Mouse (Mus musculus) limb, embryonic 12.5 days (tissue): ENCODE results near the gene Foxb2. TPM values are rescaled to one million over a fixed set of nuclear protein-coding genes. Genes with fewer than 3 reads are reported as not detected.

ENCODE experiments used
- ATAC-seq: fragments of 200-750 bp; cut with Nextera tagmentation; 2 replicates; pipeline ENCODE4 v1.8.0; 2017; ENCODE audit warnings: low read depth, moderate TSS enrichment; ENCODE audit not compliant: insufficient number of reproducible peaks, insufficient read depth, low FRiP score, low TSS enrichment
- H3K27ac ChIP-seq: fragments of 300-500 bp; sonication (generic); 2 replicates; pipeline ENCODE4 v1.5.1; 2016; ENCODE audit warnings: mild to moderate bottlenecking, moderate library complexity
- H3K27me3 ChIP-seq: fragments of 300-500 bp; sonication (generic); 2 replicates; pipeline ENCODE4 v1.6.1; 2016; ENCODE audit warnings: mild to moderate bottlenecking, moderate library complexity
- H3K36me3 ChIP-seq: fragments of 300-500 bp; sonication (generic); 2 replicates; pipeline ENCODE4 v1.6.1; 2016; ENCODE audit warnings: mild to moderate bottlenecking, moderate library complexity
- H3K4me1 ChIP-seq: fragments of 300-500 bp; sonication (generic); replicated peaks from 2 replicates; pipeline ENCODE4 v1.6.1; 2016
- H3K4me2 ChIP-seq: fragments of 300-500 bp; sonication (generic); 2 replicates; pipeline ENCODE4 v1.6.1; 2016; ENCODE audit warnings: mild to moderate bottlenecking, moderate library complexity
- H3K4me3 ChIP-seq: fragments of 300-500 bp; sonication (generic); replicated peaks from 2 replicates; pipeline ENCODE4 v1.5.1; 2016; ENCODE audit warnings: mild to moderate bottlenecking
- H3K9ac ChIP-seq: fragments of 300-500 bp; sonication (generic); replicated peaks from 2 replicates; pipeline ENCODE4 v1.6.1; 2016; ENCODE audit warnings: mild to moderate bottlenecking, moderate library complexity
- H3K9me3 ChIP-seq: fragments of 300-500 bp; sonication (generic); 2 replicates; pipeline ENCODE4 v1.6.1; 2016; ENCODE audit warnings: mild to moderate bottlenecking, moderate library complexity
- WGBS: fragments of 180-500 bp; shearing (Covaris S2); methylation state at CpG from one replicate; pipeline ENCODE4 v1.1.7; 2016; 5-methylcytosine and 5-hydroxymethylcytosine counted together
- polyA plus RNA-seq: library from polyadenylated mRNA; unstranded; fragments of >200 nt; fragmentation: Nextera tagmentation; extraction: Ambion mirVana; gene quantifications from 2 replicates; pipeline ENCODE4 v1.2.1, GENCODE M21; 2016

Gene Foxb2
- 0.14 TPM in 1 of 2 replicates, not detected in the other for polyA plus RNA-seq

DNA sequence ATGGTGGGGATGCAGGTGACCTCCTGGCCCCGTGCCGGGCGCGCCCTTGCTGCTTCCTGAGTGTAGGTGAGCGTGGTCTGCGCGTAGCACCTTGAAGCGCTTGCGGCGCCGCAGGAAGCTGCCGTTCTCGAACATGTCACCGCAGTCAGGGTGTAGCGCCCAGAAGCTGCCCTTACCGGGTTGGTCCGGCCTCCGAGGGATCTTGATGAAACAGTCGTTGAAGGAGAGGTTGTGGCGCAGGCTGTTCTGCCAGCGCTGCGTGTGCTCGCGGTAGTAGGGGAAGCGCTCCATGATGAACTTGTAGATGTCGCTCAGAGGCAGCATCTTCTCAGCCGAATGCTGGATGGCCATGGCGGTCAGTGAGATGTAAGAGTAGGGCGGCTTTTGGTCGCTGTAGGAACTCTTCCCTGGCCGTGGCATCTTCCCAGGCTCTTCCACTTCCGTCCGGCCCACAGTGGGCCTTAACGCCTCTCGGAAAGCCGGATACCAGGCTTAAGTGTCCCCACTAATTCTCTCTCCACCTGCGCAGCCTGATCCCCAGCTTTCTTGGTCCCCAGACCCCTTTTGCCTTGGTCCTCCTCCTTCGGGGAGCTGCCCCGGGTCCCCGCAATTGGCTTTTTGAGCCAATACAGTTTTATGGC, at the start of gene Foxb2:
Foxb2 (minus strand) TSS at position 585 of the 641 bp plus-strand sequence.
- Histone ChIP-seq H3K27ac (no peak within 1 kb of the TSS), H3K9me3 (no peaks in the 10 kb centered on the region), H3K4me1 (peaks cover 38% of the 10 kb centered on the region), H3K4me3 (peak within 1 kb of the TSS; percentile 46), H3K4me2 (peak within 1 kb of the TSS; percentile 77), H3K36me3 (no peaks in the 10 kb centered on the region), H3K27me3 (peaks cover 99% of the 10 kb centered on the region), H3K9ac (peak within 1 kb of the TSS; percentile 53; the same call in 1 of the 2 replicates)
- WGBS: under 1% methylated on average over 40 of the region's 40 CpGs
- ATAC-seq: no peak

DNA sequence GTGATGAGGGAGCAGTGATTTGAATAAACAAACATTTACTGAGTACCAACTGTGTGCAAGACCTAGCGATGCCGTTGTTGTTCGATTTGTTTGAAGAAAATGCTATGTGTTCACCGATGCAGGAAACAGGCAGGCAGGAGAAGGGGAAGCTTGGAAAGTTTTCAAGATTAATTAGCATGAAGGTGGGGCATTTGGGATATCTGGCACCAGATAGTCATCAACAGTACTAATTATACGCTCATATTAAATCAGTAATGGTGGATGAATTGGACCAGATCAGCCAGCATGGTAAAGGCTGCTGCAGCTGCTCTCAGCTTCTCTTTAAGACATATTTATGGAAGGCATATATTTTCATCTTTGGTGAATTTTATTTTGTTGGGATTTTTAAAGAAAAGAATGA, 37.9 kb upstream of the Foxb2 start:
- Histone ChIP-seq H3K4me3 (no peak overlapping the region), H3K27me3 (no peaks in the 10 kb centered on the region), H3K4me2 (no peak overlapping the region), H3K27ac (no peak overlapping the region), H3K36me3 (no peaks in the 10 kb centered on the region), H3K9me3 (no peaks in the 10 kb centered on the region), H3K9ac (no peak overlapping the region), H3K4me1 (no peaks in the 10 kb centered on the region)
- no peak for ATAC-seq
- 89% methylated on average over 5 of the region's 5 CpGs for WGBS

DNA sequence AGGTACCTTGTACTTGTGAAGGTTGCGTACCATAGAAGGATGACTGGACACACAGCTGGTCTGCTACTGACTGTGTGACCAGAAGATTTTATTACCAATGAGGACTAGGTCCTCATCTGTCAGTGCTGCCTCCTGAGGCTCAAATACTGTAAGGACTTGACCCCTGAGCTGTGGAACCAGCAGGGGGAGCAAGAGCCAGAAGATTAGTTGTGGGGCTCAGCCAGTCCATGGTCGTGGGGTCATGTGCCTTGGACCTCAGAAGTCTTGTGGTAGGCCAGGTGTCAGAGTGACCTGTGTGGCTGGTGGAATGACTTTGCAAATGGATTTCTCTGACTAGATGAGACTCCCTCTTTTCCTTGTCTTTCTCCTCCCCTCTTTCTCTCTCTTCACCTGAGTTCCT, 29.5 kb upstream of the Foxb2 start:
- Histone ChIP-seq H3K27ac (no peak overlapping the region), H3K4me1 (no peaks in the 10 kb centered on the region), H3K4me3 (no peak overlapping the region), H3K27me3 (no peaks in the 10 kb centered on the region), H3K9me3 (no peaks in the 10 kb centered on the region), H3K36me3 (no peaks in the 10 kb centered on the region), H3K9ac (no peak overlapping the region), H3K4me2 (no peak overlapping the region)
- ATAC-seq: no peak
- 66% methylated on average over 2 of the region's 2 CpGs for WGBS

DNA sequence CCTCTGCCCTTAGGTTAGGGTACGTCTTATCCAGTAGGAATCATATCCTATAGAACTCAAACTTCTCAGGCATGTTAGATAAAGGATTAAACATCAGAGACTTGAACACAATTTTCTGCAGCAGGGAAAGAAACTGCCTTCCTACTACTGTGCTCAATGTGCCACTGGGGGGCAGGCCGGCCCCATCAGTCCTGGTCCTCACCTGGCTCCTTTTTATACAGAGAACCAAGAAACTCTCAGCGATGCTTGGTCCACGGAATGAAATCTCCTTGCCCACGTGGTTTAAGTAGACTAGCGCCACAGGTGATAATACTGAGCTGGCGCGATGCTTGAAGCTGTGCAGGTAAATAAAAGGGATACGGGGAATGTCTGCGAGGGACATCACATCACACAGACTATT, 26.1 kb upstream of the Foxb2 start:
- H3K27me3 ChIP-seq: no peaks in the 10 kb centered on the region
- no peaks in the 10 kb centered on the region for H3K9me3 ChIP-seq
- no peak overlapping the region for H3K4me3 ChIP-seq
- 51% methylated on average over 10 of the region's 10 CpGs for WGBS
- no peak for ATAC-seq
- H3K36me3 ChIP-seq: no peaks in the 10 kb centered on the region
- H3K27ac ChIP-seq: no peak overlapping the region
- no peaks in the 10 kb centered on the region for H3K4me1 ChIP-seq
- H3K9ac ChIP-seq: no peak overlapping the region
- H3K4me2 ChIP-seq: no peak overlapping the region

DNA sequence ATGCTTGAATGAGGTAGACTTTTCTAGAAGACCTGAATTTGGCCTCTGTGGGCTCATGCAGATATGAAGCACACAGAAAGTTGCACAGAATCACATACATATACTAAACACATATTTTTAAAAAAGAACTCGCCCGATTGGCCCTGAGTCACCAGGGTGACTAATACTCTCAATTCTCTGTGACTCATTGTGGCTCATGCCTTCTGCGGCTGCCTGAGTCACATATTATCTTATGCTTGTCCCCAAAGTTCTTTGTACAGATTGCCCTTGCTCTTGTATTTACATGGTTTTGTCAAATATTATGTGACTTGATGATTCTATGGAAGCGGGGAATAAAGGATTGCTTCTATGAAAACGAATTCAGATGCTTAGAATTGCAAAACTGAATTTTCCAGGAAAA, 25.0 kb upstream of the Foxb2 start:
- ATAC-seq: no peak
- Histone ChIP-seq H3K36me3 (no peaks in the 10 kb centered on the region), H3K4me1 (no peaks in the 10 kb centered on the region), H3K9ac (no peak overlapping the region), H3K27me3 (no peaks in the 10 kb centered on the region), H3K27ac (no peak overlapping the region), H3K4me2 (no peak overlapping the region), H3K4me3 (no peak overlapping the region), H3K9me3 (no peaks in the 10 kb centered on the region)
- WGBS: 91% methylated on average over 5 of the region's 5 CpGs

DNA sequence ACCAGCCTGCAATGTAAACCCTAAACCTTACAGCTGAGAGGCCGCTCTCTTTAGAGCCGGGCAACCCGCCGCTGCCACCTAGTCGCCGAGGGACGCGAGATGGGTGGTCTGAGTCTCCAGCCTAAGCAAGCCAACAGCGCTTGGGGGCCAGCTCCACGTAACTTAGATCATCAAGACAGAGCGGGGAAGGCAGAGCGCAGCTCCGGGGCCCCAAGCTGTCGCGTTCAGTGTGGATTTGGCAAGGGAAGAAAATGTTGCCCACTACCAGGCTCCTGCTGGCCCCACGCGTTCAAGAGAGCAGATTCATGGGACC, 2.8 kb upstream of the Foxb2 start:
- peak overlapping the region; percentile 46 for H3K4me2 ChIP-seq
- under 1% methylated on average over 17 of the region's 17 CpGs for WGBS
- H3K4me3 ChIP-seq: peak overlapping the region; percentile 25
- no peak overlapping the region for H3K9ac ChIP-seq
- no peak for ATAC-seq
- peaks cover 90% of the 10 kb centered on the region for H3K27me3 ChIP-seq
- no peaks in the 10 kb centered on the region for H3K36me3 ChIP-seq
- H3K9me3 ChIP-seq: no peaks in the 10 kb centered on the region
- no peak overlapping the region for H3K27ac ChIP-seq
- peaks cover 38% of the 10 kb centered on the region for H3K4me1 ChIP-seq

DNA sequence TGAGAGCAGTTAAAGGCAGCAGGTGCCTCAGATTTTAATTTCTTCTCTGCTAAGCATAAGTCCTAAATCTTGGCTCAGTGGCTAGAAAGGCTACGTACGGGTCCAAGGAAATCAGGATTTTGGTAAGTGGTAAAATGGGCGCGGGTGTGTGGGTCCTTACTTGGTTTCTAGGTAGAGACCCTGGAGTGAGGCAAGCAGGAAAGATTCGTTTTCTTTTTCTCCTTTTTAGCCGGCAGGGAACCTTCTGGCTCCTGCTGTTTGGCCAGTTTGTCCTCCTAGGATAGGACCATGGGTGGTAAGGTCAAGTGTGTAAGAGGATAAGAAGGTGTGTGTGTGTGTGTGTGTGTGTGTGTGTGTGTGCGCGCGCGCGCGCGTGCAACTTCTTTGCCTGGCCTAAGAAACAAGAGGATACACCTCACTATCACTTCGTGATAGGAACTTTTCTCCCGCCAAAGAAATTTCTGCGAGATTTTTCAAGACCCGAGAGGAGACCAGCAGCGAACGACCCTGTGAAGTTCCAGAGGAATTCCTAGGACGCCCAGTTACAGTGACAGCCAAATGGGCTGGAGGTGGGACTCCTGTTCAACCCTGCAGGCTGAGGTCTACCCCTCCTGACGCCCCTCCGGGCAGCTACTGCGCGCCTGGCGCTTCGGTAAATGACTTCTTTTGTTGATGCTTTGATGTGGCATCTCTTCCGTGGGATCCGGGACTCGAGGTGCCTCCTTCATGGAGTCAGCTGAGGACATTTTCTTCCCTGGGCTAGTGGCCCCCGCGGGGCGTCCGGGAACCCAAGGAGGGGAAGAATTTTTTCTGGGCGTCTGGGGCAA, 2.2 kb upstream of the Foxb2 start:
- Histone ChIP-seq H3K27ac (no peak overlapping the region), H3K4me1 (peaks cover 38% of the 10 kb centered on the region)
- no peak for ATAC-seq

DNA sequence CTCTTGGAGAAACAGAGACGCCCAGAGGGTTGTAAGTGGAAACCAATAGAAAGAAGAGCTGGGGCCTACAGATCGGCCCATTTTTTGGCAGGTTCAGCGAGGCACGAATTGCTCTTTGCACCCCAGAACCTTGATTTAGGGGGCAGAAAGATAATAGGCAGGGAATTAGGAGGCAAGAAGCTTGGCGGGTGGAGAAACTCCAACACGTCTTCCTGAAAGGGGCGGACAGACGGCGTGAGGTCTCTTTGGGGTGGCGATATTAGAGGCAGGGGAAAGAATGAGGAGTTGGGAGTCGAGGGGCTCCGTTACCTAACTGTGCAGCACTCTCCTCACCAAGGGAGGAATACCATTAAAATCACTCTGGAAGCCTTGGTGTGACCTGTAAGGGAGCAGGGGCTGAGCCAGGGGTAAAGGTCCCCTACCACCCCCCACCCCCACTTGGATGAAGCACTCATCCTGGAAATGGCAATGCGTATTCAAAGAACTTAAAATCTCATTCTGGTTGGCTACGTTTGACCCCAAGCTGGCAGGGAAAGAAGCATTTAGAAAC, 1.5 kb upstream of the Foxb2 start:
- WGBS: 2% methylated on average over 14 of the region's 14 CpGs
- peaks cover 96% of the 10 kb centered on the region for H3K27me3 ChIP-seq
- no peak for ATAC-seq
- H3K27ac ChIP-seq: no peak overlapping the region
- peak overlapping the region; percentile 46; the same call in 1 of the 2 replicates for H3K4me3 ChIP-seq
- peaks cover 38% of the 10 kb centered on the region for H3K4me1 ChIP-seq
- H3K9ac ChIP-seq: no peak overlapping the region
- no peaks in the 10 kb centered on the region for H3K9me3 ChIP-seq
- no peaks in the 10 kb centered on the region for H3K36me3 ChIP-seq
- no peak overlapping the region for H3K4me2 ChIP-seq

More for the DNA sequence above, 2.2 kb upstream of the Foxb2 start:
- Histone ChIP-seq H3K36me3 (no peaks in the 10 kb centered on the region), H3K9ac (no peak overlapping the region), H3K4me2 (peak overlapping the region; percentile 46), H3K9me3 (no peaks in the 10 kb centered on the region), H3K4me3 (peak overlapping the region; percentile 25), H3K27me3 (peaks cover 94% of the 10 kb centered on the region)
- under 1% methylated on average over 34 of the region's 34 CpGs for WGBS

DNA sequence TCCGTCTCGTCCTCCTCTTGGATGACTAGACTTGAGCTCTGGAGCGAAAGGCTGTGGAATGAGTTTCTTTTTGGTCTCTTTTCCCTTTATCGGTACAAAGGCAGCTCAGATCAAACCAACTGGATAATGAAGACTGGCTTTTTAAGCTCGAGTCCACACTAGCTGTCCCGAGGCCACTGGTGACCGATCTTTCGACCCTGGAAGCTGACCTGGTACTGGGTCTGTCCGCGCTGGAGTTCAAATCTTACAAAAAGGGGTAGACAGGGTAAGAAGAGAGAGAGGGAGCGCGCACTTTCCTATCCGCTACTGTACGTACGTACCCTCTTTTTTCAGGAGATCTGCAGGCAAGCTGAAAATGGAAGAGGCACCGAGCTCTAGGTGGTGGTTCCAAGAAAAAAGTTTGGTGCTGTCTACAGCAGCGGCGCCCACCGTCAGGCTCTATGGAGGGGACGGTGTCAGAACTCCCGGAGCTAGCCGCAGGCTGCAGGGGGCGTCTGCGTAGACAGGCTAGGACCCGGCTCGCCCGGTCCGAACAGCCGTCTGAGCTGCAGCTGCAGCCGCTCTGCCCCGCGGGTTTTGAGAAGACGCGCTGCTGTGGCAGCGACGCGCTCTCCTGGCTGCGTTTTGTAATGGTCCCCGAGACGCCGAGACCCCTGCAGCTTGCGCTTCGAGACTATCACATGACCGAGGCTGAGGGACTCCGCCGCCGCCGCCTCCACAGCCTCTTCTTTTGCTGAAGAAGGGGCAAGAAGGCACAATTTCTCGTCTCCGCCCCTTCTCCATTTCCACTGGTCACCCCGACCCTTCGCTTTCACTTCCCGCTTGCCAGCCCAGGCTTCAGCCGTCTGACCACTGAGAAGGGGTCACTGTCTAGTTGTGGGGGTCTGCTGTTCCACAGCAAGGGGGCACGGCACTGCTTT, 597 bp upstream of the Foxb2 start:
- 1% methylated on average over 55 of the region's 55 CpGs for WGBS
- no peak overlapping the region for H3K27ac ChIP-seq

DNA sequence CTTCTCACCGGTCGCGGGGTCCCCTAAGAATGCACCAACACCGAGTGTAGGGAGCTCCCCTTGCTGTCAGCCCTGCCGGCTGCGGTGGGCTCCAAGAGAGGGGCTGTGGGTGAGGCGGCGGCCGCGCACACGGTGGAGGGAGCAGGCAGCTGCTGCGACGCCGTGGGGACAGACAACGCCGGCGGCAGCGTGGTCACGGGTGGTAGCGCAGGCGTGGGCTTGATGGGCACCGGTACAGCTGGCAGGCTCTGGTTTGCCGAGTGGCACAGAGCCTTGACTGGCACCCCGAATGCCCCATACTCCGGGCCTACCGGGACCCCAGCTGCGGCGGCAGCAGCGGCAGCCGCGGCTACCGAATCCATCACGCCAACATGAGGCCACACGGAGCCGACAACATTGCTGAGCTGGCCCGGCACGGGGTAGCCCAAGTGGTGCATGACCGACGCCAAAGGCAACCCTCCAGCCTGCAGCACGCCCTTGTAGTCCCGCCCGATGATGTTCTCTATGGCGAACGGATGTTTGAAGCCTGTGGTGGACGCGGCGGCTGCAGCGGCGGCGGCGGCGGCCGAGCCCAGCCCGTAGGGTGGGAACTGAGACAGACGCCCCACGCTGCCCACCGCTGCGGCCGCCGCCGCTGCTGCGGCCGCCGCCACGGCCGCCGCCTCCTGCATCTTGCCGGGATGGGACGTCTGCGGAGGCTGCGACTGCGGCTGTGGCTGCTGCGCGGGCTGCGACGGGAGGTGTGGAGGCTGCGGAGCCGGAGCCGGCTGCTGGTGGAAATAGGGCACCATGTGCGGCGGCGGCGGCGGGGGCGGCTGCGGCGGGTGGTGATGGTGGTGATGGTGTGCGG, 1.0 kb downstream of the Foxb2 start:
- WGBS: 1% methylated on average over 81 of the region's 88 CpGs
- Histone ChIP-seq H3K9me3 (no peaks in the 10 kb centered on the region), H3K4me2 (peak overlapping the region; percentile 77), H3K4me1 (peaks cover 38% of the 10 kb centered on the region), H3K27me3 (peaks cover 99% of the 10 kb centered on the region), H3K36me3 (no peaks in the 10 kb centered on the region), H3K9ac (peak overlapping the region; percentile 53; the same call in 1 of the 2 replicates), H3K27ac (no peak overlapping the region), H3K4me3 (peak overlapping the region; percentile 46)
- peak; percentile 37; the same call in 1 of the 2 replicates for ATAC-seq

More for the DNA sequence above, 597 bp upstream of the Foxb2 start:
- no peaks in the 10 kb centered on the region for H3K9me3 ChIP-seq
- ATAC-seq: no peak
- no peak overlapping the region for H3K9ac ChIP-seq
- peak overlapping the region; percentile 46 for H3K4me3 ChIP-seq
- H3K36me3 ChIP-seq: no peaks in the 10 kb centered on the region
- H3K4me1 ChIP-seq: peaks cover 38% of the 10 kb centered on the region
- peaks cover 99% of the 10 kb centered on the region for H3K27me3 ChIP-seq
- H3K4me2 ChIP-seq: peak overlapping the region; percentile 77
